Mouse (Mus musculus) liver, postnatal 0 days (tissue): ENCODE data around the gene Ccl25. TPM values are rescaled to one million over a fixed set of nuclear protein-coding genes. Genes with fewer than 3 reads are reported as not detected.

Experiments used
- ATAC-seq: fragments of 200-750 bp; cut with Nextera tagmentation; 2 replicates; pipeline ENCODE4 v1.8.0; 2017; ENCODE audit warnings: mild to moderate bottlenecking, moderate library complexity
- DNase-seq: peaks from one replicate; pipeline ENCODE4 v3.0.0-alpha.2; 2016
- H3K27ac ChIP-seq: fragments of 300-500 bp; sonication (generic); 2 replicates; pipeline ENCODE4 v1.5.1; 2014; ENCODE audit warnings: antibody characterized with exemption, moderate library complexity, mild to moderate bottlenecking, low read depth
- H3K27me3 ChIP-seq: fragments of 300-500 bp; sonication (generic); 2 replicates; pipeline ENCODE4 v1.6.1; 2014; ENCODE audit warnings: low read length, control low read depth, mixed read lengths; ENCODE audit not compliant: insufficient read depth
- H3K36me3 ChIP-seq: fragments of 300-500 bp; sonication (generic); replicated peaks from 2 replicates; pipeline ENCODE4 v1.6.1; 2014; ENCODE audit warnings: mild to moderate bottlenecking, control low read depth, low read length, moderate library complexity, mixed read lengths; ENCODE audit not compliant: insufficient read depth
- H3K4me1 ChIP-seq: fragments of 300-500 bp; sonication (generic); 2 replicates; pipeline ENCODE4 v1.6.1; 2014; ENCODE audit warnings: antibody characterized with exemption, mild to moderate bottlenecking, control low read depth; ENCODE audit not compliant: insufficient read depth
- H3K4me2 ChIP-seq: fragments of 300-500 bp; sonication (generic); 2 replicates; pipeline ENCODE4 v1.6.1; 2014; ENCODE audit warnings: low read depth, mild to moderate bottlenecking, low read length, moderate library complexity, mixed read lengths
- H3K4me3 ChIP-seq: fragments of 300-500 bp; sonication (generic); 2 replicates; pipeline ENCODE4 v1.5.1; 2014; ENCODE audit warnings: low read depth, low read length
- H3K9ac ChIP-seq: fragments of 300-500 bp; sonication (generic); replicated peaks from 2 replicates; pipeline ENCODE4 v1.6.1; 2014; ENCODE audit warnings: mild to moderate bottlenecking, moderate library complexity
- H3K9me3 ChIP-seq: fragments of 300-500 bp; sonication (generic); 2 replicates; pipeline ENCODE4 v1.6.1; 2016; ENCODE audit warnings: mild to moderate bottlenecking, control low read depth, low read length, mixed read lengths
- CTCF ChIP-seq: sonication (generic); IDR thresholded peaks from 2 replicates; pipeline ENCODE4 v1.5.1; 2016; ENCODE audit warnings: antibody characterized with exemption, low read depth
- EP300 ChIP-seq: IDR thresholded peaks from 2 replicates; pipeline ENCODE4 v1.6.1; 2016; ENCODE audit warnings: antibody characterized with exemption, low read depth, mild to moderate bottlenecking
- WGBS: fragments of 180-500 bp; shearing (Covaris S2); extraction: QIAGEN DNeasy Blood & Tissue Kit; methylation state at CpG from one replicate; pipeline ENCODE4 v1.1.7; 2014; ENCODE audit not compliant: insufficient replicate concordance; 5-methylcytosine and 5-hydroxymethylcytosine counted together
- polyA plus RNA-seq: library from polyadenylated mRNA; unstranded; fragments of >200 nt; fragmentation: Nextera tagmentation; extraction: Ambion mirVana; gene quantifications from 2 replicates; pipeline ENCODE4 v1.2.1, GENCODE M21; 2015

The Ccl25 gene
- polyA plus RNA-seq, 1 experiment from 2014 or later: 5.5 TPM

DNA sequence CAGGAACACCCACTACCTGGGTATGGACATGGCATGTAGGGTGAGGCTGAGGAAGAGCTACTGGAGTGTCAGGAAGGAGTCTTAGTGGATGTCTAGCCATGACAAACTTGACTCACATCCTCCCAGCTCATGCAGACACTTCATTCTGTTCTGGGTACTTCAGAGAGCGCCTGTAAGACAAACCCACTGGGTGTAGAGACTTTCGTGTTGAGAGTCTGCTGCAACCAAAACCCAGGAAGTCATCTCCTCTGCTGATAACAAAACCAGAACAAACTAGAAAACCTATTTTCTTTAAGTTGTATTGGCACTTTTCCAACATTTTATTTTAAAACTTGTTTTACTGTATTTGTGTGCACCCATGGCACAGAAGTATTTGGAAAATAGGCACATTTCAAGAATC is 19.2 kb upstream of the Ccl25 start:
- ATAC-seq: no peak
- H3K27ac ChIP-seq: no peak overlapping the region
- TF ChIP-seq CTCF (no peak), EP300 (no peak)

DNA sequence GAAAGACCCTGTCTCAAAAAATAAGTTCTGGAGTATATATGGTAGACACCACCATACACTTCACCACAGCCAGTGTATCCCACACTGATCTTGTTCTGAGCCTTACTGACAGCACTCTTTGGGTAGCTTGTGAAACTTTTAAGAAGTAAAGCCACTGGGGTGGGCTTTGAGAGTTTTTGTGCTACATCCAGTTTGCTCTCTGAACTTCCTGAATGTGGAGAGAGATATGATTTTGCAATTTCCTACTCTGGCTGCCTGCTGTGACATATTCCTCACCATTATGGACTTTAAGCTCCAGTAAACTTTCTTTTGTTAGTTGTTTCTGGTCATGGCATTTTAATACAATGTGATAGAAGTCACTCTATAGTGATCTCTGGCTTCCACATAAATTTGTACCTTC is 12.9 kb upstream of the Ccl25 start:
- H3K27me3 ChIP-seq: no peaks in the 10 kb centered on the region
- no peak overlapping the region for H3K4me3 ChIP-seq
- TF ChIP-seq EP300: no peak
- no peak for TF ChIP-seq CTCF
- peaks cover 17% of the 10 kb centered on the region for H3K4me1 ChIP-seq
- peaks cover 32% of the 10 kb centered on the region for H3K36me3 ChIP-seq
- no peak overlapping the region for H3K4me2 ChIP-seq
- H3K27ac ChIP-seq: 0 out of 2 replicates have a peak overlapping the region, but pooled peaks have one; percentile 11
- H3K9me3 ChIP-seq: no peaks in the 10 kb centered on the region
- ATAC-seq (no peak), DNase-seq (no peak)
- no peak overlapping the region for H3K9ac ChIP-seq

More for the DNA sequence above, 19.2 kb upstream of the Ccl25 start:
- DNase-seq: no peak
- H3K9ac ChIP-seq: no peak overlapping the region
- no peak overlapping the region for H3K4me2 ChIP-seq
- H3K4me1 ChIP-seq: no peaks in the 10 kb centered on the region; the same call in 1 of the 2 replicates
- no peak overlapping the region for H3K4me3 ChIP-seq
- WGBS: 44% methylated on average over 2 of the region's 2 CpGs
- H3K36me3 ChIP-seq: peaks cover 81% of the 10 kb centered on the region
- H3K27me3 ChIP-seq: no peaks in the 10 kb centered on the region
- H3K9me3 ChIP-seq: no peaks in the 10 kb centered on the region

DNA sequence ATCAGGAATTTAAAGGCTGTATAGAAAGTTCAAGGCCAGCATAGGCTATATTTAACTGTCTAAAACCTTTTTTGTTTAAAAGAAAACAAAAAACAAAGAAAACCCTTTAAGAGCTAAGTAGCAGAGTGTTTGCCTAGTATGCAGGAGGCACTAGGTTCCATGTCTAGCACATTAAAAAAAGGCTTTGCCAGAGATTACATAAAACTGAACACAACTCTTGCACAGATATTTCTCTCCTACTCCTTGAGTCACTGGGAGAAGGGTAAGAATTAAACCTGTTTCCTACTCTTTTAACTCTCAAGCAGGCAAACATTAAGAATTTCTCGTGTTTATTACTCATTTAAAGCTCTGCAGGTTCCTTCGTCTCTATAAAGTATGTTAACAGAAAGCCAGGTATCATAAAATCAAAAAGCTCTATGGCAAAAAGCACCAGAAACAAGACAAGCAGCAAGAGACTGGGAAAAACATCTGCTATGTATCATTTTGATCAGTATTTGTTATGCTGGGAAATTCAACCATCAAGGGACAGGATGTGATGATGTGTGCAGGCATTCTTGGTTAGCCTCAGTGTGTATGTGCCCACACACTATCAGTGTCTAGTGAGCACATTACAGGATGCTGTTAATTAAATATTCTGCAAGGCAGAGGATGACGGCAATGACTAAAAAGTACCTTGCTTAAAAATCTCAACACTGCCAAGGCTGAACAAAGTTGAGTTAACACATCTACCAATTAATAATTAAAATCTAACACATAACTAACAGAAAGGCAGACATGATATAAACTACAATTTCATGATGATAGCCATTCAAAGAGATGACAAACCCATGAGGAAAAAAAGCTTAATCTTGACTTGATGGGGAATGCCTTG is 11.5 kb upstream of the Ccl25 start:
- Histone ChIP-seq H3K4me1 (peaks cover 17% of the 10 kb centered on the region), H3K9ac (no peak overlapping the region), H3K36me3 (peaks cover 27% of the 10 kb centered on the region), H3K27ac (peak overlapping the region; percentile 7; the same call in 1 of the 2 replicates), H3K4me3 (no peak overlapping the region), H3K27me3 (no peaks in the 10 kb centered on the region), H3K4me2 (no peak overlapping the region), H3K9me3 (no peaks in the 10 kb centered on the region)
- no peak for DNase-seq
- 72% methylated on average over 3 of the region's 3 CpGs for WGBS
- ATAC-seq: no peak
- TF ChIP-seq CTCF (no peak), EP300 (no peak)

DNA sequence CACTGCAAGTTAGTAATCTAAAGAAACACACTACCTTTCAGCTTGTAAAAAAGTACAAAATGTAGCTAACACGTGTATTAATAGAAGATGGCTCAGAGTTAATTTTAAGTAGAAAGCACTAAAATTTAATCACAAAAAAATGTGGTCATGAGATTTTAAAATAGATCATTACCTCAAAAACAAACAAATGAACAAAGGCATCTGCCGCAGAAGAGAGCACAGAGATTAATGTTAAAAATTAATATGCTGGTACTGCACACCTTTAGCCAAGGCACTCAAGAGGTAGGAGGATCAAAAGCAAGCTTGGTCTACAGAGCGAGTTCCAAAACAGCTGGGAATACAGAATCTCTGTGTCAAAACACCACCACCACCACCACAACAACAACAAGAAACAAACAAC is 10.2 kb upstream of the Ccl25 start:
- Histone ChIP-seq H3K27me3 (no peaks in the 10 kb centered on the region), H3K27ac (no peak overlapping the region), H3K9ac (no peak overlapping the region), H3K4me2 (no peak overlapping the region), H3K36me3 (peaks cover 18% of the 10 kb centered on the region), H3K9me3 (no peaks in the 10 kb centered on the region), H3K4me1 (peaks cover 22% of the 10 kb centered on the region), H3K4me3 (no peak overlapping the region)
- DNase-seq: no peak
- ATAC-seq: no peak
- 82% methylated on average over 3 of the region's 3 CpGs for whole genome bisulfite sequencing
- TF ChIP-seq EP300: no peak
- no peak for TF ChIP-seq CTCF

DNA sequence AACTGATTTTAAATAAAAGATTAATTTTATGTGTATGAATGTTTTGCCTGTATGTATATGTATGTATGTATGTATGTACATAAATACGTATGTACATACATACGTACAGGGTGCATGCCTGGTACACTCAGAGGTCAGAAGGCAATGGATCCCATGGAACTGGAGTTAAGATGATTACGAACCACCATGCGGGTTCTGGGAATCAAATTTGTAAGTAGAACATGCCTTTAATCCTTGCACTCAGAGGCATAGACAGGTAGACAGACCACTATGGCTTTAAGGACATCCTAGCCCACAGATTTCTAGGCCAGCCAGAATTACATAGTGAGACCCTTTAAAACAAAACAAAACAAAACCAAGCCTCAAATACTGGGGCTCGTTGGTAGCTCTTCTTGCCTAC is 6.9 kb upstream of the Ccl25 start:
- ATAC-seq (no peak), DNase-seq (no peak)
- Histone ChIP-seq H3K4me2 (0 out of 2 replicates have a peak overlapping the region, but pooled peaks have one; percentile 42), H3K27ac (peak overlapping the region; percentile 53), H3K9ac (no peak overlapping the region), H3K9me3 (no peaks in the 10 kb centered on the region), H3K4me1 (peaks cover 32% of the 10 kb centered on the region), H3K27me3 (no peaks in the 10 kb centered on the region), H3K36me3 (peaks cover 21% of the 10 kb centered on the region), H3K4me3 (no peak overlapping the region)
- 88% methylated on average over 5 of the region's 5 CpGs for WGBS
- no peak for TF ChIP-seq EP300
- no peak for TF ChIP-seq CTCF

DNA sequence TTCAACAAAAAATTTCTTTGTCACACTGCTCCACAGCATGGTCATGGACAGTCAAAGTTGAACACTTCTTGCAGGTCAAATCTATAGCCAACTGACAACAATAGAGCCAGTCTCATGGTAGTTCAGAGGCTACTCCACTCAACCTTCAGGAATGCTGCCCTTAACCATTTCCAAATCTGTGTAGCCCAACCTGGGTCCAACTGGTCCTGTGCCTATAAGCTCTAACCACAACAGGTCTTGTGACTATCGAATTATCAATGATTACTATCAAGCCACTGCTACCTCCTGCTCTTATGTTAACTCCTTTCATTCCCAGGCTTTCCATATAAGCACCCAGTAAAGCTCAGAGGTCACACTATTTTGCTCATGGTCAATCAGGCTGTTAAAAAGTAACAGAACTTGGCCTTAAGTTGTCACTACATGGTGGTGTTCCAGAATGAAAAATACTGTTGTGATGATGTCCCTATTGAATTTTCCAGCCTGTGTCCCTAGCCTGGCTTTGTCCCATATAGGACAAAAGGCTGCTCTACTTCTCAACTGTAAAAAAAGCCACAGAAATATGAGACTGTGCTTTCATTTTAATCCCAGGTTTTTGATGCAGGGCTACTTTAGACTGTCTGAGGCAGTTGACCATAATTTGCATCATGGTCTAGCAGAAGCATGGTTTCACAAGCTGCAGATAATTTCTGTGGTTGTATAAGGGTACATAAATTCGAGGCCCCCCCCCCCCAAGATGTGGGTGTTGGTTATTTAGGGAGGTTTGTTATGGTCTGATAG is 6.0 kb upstream of the Ccl25 start:
- H3K27ac ChIP-seq: peak overlapping the region; percentile 55
- 36% methylated on average over 2 of the region's 2 CpGs for WGBS
- peaks cover 34% of the 10 kb centered on the region for H3K4me1 ChIP-seq

More for the DNA sequence above, 6.0 kb upstream of the Ccl25 start:
- Histone ChIP-seq H3K4me2 (peak overlapping the region; percentile 42; the same call in 1 of the 2 replicates), H3K4me3 (no peak overlapping the region), H3K36me3 (peaks cover 26% of the 10 kb centered on the region), H3K9me3 (no peaks in the 10 kb centered on the region), H3K27me3 (no peaks in the 10 kb centered on the region), H3K9ac (no peak overlapping the region)
- ATAC-seq: peak; percentile 88
- TF ChIP-seq CTCF (no peak), EP300 (peak; percentile 33; the same call in 1 of the 2 replicates)
- no peak for DNase-seq
